Mouse (Mus musculus) CH12.LX (cell line): ENCODE data around the gene Dnajc4. TPM values are rescaled to one million over a fixed set of nuclear protein-coding genes. Genes with fewer than 3 reads are reported as not detected.
A peak's percentile ranks its signal among the peaks of the same experiment; 100 is the strongest.

Source experiments
- DNase-seq: peaks from one replicate; pipeline ENCODE4 v3.0.0-alpha.2; 2013; ENCODE audit errors: extremely low read depth
- H3K27ac ChIP-seq: 2 replicates; pipeline ENCODE4 v1.5.1; 2012; ENCODE audit warnings: low read depth, mild to moderate bottlenecking, control low read depth, moderate library complexity; ENCODE audit not compliant: insufficient read depth
- H3K27me3 ChIP-seq: replicated peaks from 2 replicates; pipeline ENCODE3; 2012; ENCODE audit warnings: inconsistent platforms
- H3K36me3 ChIP-seq, 2 experiments: replicated peaks in 1 of 2; 2 replicates each; pipeline versions ENCODE3 to v1.6.1; 2012; ENCODE audit warnings: inconsistent platforms in 1 of 2, low read length in 1 of 2, mild to moderate bottlenecking in 1 of 2, mixed read lengths in 1 of 2, moderate library complexity in 1 of 2; ENCODE audit not compliant: control insufficient read depth in 1 of 2, insufficient read depth in 1 of 2
- H3K4me1 ChIP-seq, 2 experiments: 2 replicates each; pipeline ENCODE4 v1.6.1; 2012; ENCODE audit warnings: inconsistent platforms in 1 of 2, moderate library complexity in 1 of 2; ENCODE audit not compliant: insufficient read depth in 2 of 2, control insufficient read depth in 1 of 2
- H3K4me2 ChIP-seq: 2 replicates; pipeline ENCODE4 v1.6.1; 2012; ENCODE audit warnings: low read depth, mild to moderate bottlenecking, control low read depth; ENCODE audit not compliant: poor library complexity, insufficient read depth, severe bottlenecking
- H3K4me3 ChIP-seq, 3 experiments: fragments of 150-350 bp in 1 of 3; sonication (generic) in 1 of 3; replicated peaks in 1 of 3; 2 replicates each; pipeline versions ENCODE3 to v1.5.1; 2011 to 2012; ENCODE audit warnings: low read depth in 2 of 3, low read length in 2 of 3, mild to moderate bottlenecking in 2 of 3, moderate library complexity in 2 of 3, control low read depth in 1 of 3, improper control_type of control experiment in 1 of 3, inconsistent platforms in 1 of 3, mixed read lengths in 1 of 3; ENCODE audit not compliant: poor library complexity in 1 of 3
- H3K79me2 ChIP-seq: replicated peaks from 2 replicates; pipeline ENCODE4 v1.6.1; 2012; ENCODE audit warnings: mild to moderate bottlenecking, moderate library complexity; ENCODE audit not compliant: control insufficient read depth, poor library complexity, insufficient read depth, severe bottlenecking; ENCODE audit errors: extremely low read depth
- H3K9ac ChIP-seq: 2 replicates; pipeline ENCODE4 v1.6.1; 2012; ENCODE audit warnings: low read depth, mild to moderate bottlenecking, control low read depth, moderate library complexity; ENCODE audit not compliant: insufficient read depth
- H3K9me3 ChIP-seq: replicated peaks from 2 replicates; pipeline ENCODE3; 2012; ENCODE audit warnings: low read length, inconsistent platforms, mixed read lengths
- E2F4 ChIP-seq: IDR thresholded peaks from 2 replicates; pipeline ENCODE4 v1.6.1; 2011; ENCODE audit warnings: low read depth, low read length, improper control_type of control experiment; ENCODE audit not compliant: insufficient replicate concordance
- ELF1 ChIP-seq: IDR thresholded peaks from 2 replicates; pipeline ENCODE4 v1.6.1; 2014; ENCODE audit warnings: low read depth, mild to moderate bottlenecking, inconsistent platforms, low read length, improper control_type of control experiment
- EP300 ChIP-seq: IDR thresholded peaks from 2 replicates; pipeline ENCODE4 v1.6.1; 2011; ENCODE audit warnings: low read length, improper control_type of control experiment
- HCFC1 ChIP-seq: IDR thresholded peaks from 2 replicates; pipeline ENCODE4 v1.6.1; 2012; ENCODE audit warnings: low read depth, mild to moderate bottlenecking, inconsistent platforms, low read length, improper control_type of control experiment
- IRF4 ChIP-seq: IDR thresholded peaks from 2 replicates; pipeline ENCODE4 v1.6.1; 2014; ENCODE audit warnings: low read depth, mild to moderate bottlenecking, inconsistent platforms, low read length, improper control_type of control experiment
- JUN ChIP-seq: IDR thresholded peaks from 2 replicates; pipeline ENCODE4 v1.6.1; 2011; ENCODE audit warnings: low read depth, mild to moderate bottlenecking, low read length, improper control_type of control experiment, moderate library complexity; ENCODE audit not compliant: insufficient read depth
- KAT2A ChIP-seq: IDR thresholded peaks from 2 replicates; pipeline ENCODE4 v1.6.1; 2012; ENCODE audit warnings: low read length, improper control_type of control experiment, inconsistent platforms; ENCODE audit not compliant: insufficient replicate concordance
- MAFK ChIP-seq: IDR thresholded peaks from 2 replicates; pipeline ENCODE4 v1.6.1; 2011; ENCODE audit warnings: low read length, improper control_type of control experiment; ENCODE audit not compliant: insufficient replicate concordance
- MEF2A ChIP-seq: IDR thresholded peaks from 2 replicates; pipeline ENCODE4 v1.6.1; 2014; ENCODE audit warnings: low read depth, mild to moderate bottlenecking, inconsistent platforms, low read length, improper control_type of control experiment, borderline replicate concordance
- MXI1 ChIP-seq: IDR thresholded peaks from 2 replicates; pipeline ENCODE4 v1.6.1; 2011; ENCODE audit warnings: mild to moderate bottlenecking, low read depth, low read length, improper control_type of control experiment
- NRF1 ChIP-seq: IDR thresholded peaks from 2 replicates; pipeline ENCODE4 v1.6.1; 2014; ENCODE audit warnings: low read depth, mild to moderate bottlenecking, inconsistent platforms, low read length, improper control_type of control experiment, moderate library complexity
- PAX5 ChIP-seq: IDR thresholded peaks from 2 replicates; pipeline ENCODE4 v1.6.1; 2012; ENCODE audit warnings: low read length, inconsistent platforms, mixed read lengths
- RCOR1 ChIP-seq: conservative IDR thresholded peaks from 2 replicates; pipeline ENCODE4 v1.6.1; 2012; ENCODE audit warnings: low read depth, mild to moderate bottlenecking, inconsistent platforms, low read length, improper control_type of control experiment
- SIN3A ChIP-seq: IDR thresholded peaks from 2 replicates; pipeline ENCODE4 v1.6.1; 2012; ENCODE audit warnings: low read length, improper control_type of control experiment, inconsistent platforms
- TBP ChIP-seq: conservative IDR thresholded peaks from 2 replicates; pipeline ENCODE4 v1.6.1; 2011; ENCODE audit warnings: low read depth, low read length, improper control_type of control experiment
- TCF12 ChIP-seq: IDR thresholded peaks from 2 replicates; pipeline ENCODE4 v1.6.1; 2014; ENCODE audit warnings: low read depth, mild to moderate bottlenecking, inconsistent platforms, low read length, improper control_type of control experiment
- USF1 ChIP-seq: IDR thresholded peaks from 2 replicates; pipeline ENCODE4 v1.6.1; 2014; ENCODE audit warnings: low read depth, mild to moderate bottlenecking, inconsistent platforms, low read length, improper control_type of control experiment
- ZC3H11A ChIP-seq: IDR thresholded peaks from 2 replicates; pipeline ENCODE4 v1.6.1; 2012; ENCODE audit warnings: low read depth, mild to moderate bottlenecking, inconsistent platforms, low read length, improper control_type of control experiment
- ZKSCAN1 ChIP-seq: IDR thresholded peaks from 2 replicates; pipeline ENCODE4 v1.6.1; 2012; ENCODE audit warnings: low read depth, inconsistent platforms, low read length, improper control_type of control experiment, borderline replicate concordance
- ZMIZ1 ChIP-seq: IDR thresholded peaks from 2 replicates; pipeline ENCODE4 v1.6.1; 2012; ENCODE audit warnings: low read depth, mild to moderate bottlenecking, inconsistent platforms, low read length, improper control_type of control experiment
- dilution Hi-C: fragments of 300-500 bp; cut with MboI; formaldehyde crosslinking; loops from 2 replicates; pipeline ENCODE4 v1.14.3; 2020; ENCODE audit warnings: low sequenced_read_pairs; ENCODE audit not compliant: extremely low pct_unique_long_range_greater_than_20kb, extremely low pct_ligation_motif_present
- in situ Hi-C: fragments of 300-500 bp; cut with MboI; formaldehyde crosslinking; loops from 3 replicates; pipeline ENCODE4 v1.14.3; 2019; ENCODE audit warnings: low sequenced_read_pairs, low pct_ligation_motif_present, low pct_unique_long_range_greater_than_20kb, mixed read lengths
- polyA plus RNA-seq: library from polyadenylated mRNA; unstranded; fragments of >175 nt; gene quantifications from 2 replicates; pipeline ENCODE4 v1.2.1, GENCODE M21; 2012; ENCODE audit warnings: low read depth; ENCODE audit not compliant: insufficient read length
- total RNA-seq, 2 experiments: library from RNA; depleted of rRNA; stranded (reverse); fragments of 300-350 nt in 1 of 2; fragments of >200 nt in 1 of 2; gene quantifications; 2 replicates each; pipeline ENCODE4 v1.2.3; 2012 to 2014

Dnajc4 gene
- total and polyA plus RNA-seq, 3 experiments = 6.2 to 13.9 (median 11.2) TPM

GRCm38 (mm10) chr19:7017541-7018457 is 25.4 kb upstream of the Dnajc4 start (continued):
- TF ChIP-seq TBP = 0 out of 2 replicates have a peak, but pooled peaks have one; percentile 32
- TF ChIP-seq ELF1 = peak; percentile 85
- no peak for TF ChIP-seq USF1
- 0 out of 2 replicates have a peak, but pooled peaks have one; percentile 23 for TF ChIP-seq MAFK
- peak; percentile 39; the same call in 1 of the 2 replicates for TF ChIP-seq JUN
- TF ChIP-seq MEF2A = peak; percentile 68
- TF ChIP-seq SIN3A = peak; percentile 95; the same call in 1 of the 2 replicates
- no peak for TF ChIP-seq ZC3H11A
- TF ChIP-seq, all 38 proteins: peak for 23

- Histone ChIP-seq H3K27ac (no peak overlapping the region), H3K9ac (no peak overlapping the region), H3K4me2 (no peak overlapping the region), H3K9me3 (no peaks in the 10 kb centered on the region), H3K79me2 (peaks cover 3% of the 10 kb centered on the region; the same call in 1 of the 2 replicates), H3K4me1 (peaks cover 6 to 15% of the 10 kb centered on the region in 2 experiments; a peak in 3 of 4 replicates), H3K4me3 (no peak overlapping the region), H3K27me3 (no peaks in the 10 kb centered on the region), H3K36me3 (peaks cover 27 to 53% of the 10 kb centered on the region in 2 experiments)
- no peak for TF ChIP-seq NRF1
- no peak for TF ChIP-seq HCFC1
- no peak for TF ChIP-seq ZMIZ1
- no peak for TF ChIP-seq EP300
- TF ChIP-seq RCOR1 = no peak
- DNase-seq = no peak
- in situ Hi-C loops = no loop called here
- dilution Hi-C loops = no loop called here
Observed at GRCm38 (mm10) chr19:7014481-7015135, 22.2 kb upstream of the Dnajc4 start.

GRCm38 (mm10) chr19:7013984-7014383 is 21.6 kb upstream of the Dnajc4 start:
- Histone ChIP-seq H3K9me3 (no peaks in the 10 kb centered on the region), H3K4me2 (no peak overlapping the region), H3K4me3 (no peak overlapping the region), H3K36me3 (peaks cover 27 to 57% of the 10 kb centered on the region in 2 experiments), H3K9ac (no peak overlapping the region), H3K27me3 (no peaks in the 10 kb centered on the region), H3K79me2 (peaks cover 1% of the 10 kb centered on the region; the same call in 1 of the 2 replicates), H3K27ac (no peak overlapping the region), H3K4me1 (peaks cover 5 to 13% of the 10 kb centered on the region in 2 experiments; a peak in 3 of 4 replicates)
- TF ChIP-seq KAT2A (no peak), SIN3A (no peak), JUN (no peak), IRF4 (no peak), PAX5 (no peak), RCOR1 (no peak), ELF1 (no peak), E2F4 (no peak), MXI1 (no peak), TCF12 (no peak), ZKSCAN1 (no peak), EP300 (no peak)
- DNase-seq = no peak
- dilution Hi-C loops = no loop called here
- in situ Hi-C loops = no loop called here
